Mouse (Mus musculus) kidney, postnatal 36 days (tissue): ENCODE results near the gene Med27.

Experiments
- DNase-seq, 2 experiments: peaks; one replicate each; pipeline ENCODE4 v3.0.0; 2021 to 2022; ENCODE audit warnings: mixed read lengths in 2 of 2

Gene Med27

DNA sequence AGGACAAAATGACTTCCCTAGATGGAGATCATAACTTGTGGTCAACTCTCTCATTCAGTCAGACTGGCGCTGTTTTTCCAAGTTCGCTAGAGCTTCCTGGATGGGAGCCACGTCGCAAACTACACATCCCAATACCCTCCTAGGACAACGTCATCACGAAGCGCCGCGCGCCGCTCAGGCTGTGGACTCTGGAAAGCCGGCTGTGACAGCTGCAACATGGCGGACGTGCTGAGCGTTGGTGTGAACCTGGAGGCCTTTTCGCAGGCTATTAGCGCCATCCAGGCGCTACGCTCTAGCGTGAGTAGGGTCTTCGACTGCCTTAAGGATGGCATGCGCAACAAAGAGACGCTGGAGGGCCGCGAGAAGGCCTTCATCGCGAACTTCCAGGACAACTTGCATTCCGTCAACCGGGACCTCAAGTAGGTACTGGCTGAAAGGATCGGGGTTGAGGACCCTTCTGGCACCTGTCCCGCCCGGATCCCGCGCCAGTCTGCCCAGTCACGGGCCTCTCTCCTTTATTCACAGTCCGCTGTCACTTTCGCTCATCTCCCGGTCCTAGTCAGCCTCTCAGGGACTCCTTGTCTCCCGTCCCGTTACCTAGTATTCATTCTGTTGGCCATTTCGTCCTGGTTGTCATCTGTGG is at the start of gene Med27:
Med27 (plus strand) TSS at position 191 of the 643 bp plus-strand sequence.
- DNase-seq = peak; percentile 97 to 99

GRCm38 (mm10) chr2:29309966-29310365 is 36.7 kb upstream of the Med27 start:
- peak; percentile 7 to 67 for DNase-seq

DNA sequence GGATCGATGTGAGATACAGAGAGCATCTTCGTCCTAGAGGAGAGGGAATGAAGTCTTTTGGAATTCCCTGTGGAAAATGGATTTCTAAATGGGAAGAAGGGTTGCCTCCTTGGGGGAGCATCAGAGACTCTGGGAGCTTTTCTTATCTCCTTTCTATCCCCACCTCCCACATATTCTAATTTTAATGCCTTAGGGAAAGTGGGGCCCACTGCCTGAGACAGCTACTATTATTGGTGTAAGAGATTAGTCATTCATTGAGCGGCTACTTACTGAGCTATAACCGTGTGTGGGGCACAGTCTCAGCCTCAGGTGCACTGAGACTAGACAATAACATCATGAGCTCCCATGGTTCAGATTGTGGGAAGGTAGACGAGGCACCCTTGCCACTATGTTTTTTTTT is 34.6 kb upstream of the Med27 start:
- DNase-seq = no peak

- no peak for DNase-seq
Observed at GRCm38 (mm10) chr2:29317906-29318470, 28.6 kb upstream of the Med27 start.

GRCm38 (mm10) chr2:29318596-29318995 is 28.0 kb upstream of the Med27 start:
- DNase-seq = no peak

GRCm38 (mm10) chr2:29320229-29320751 is 26.3 kb upstream of the Med27 start:
- DNase-seq = no peak

GRCm38 (mm10) chr2:29320780-29321179 is 25.8 kb upstream of the Med27 start:
- no peak for DNase-seq

GRCm38 (mm10) chr2:29324456-29324855 is 22.2 kb upstream of the Med27 start:
- DNase-seq = no peak

GRCm38 (mm10) chr2:29330471-29330870 is 16.1 kb upstream of the Med27 start:
- DNase-seq = no peak

DNA sequence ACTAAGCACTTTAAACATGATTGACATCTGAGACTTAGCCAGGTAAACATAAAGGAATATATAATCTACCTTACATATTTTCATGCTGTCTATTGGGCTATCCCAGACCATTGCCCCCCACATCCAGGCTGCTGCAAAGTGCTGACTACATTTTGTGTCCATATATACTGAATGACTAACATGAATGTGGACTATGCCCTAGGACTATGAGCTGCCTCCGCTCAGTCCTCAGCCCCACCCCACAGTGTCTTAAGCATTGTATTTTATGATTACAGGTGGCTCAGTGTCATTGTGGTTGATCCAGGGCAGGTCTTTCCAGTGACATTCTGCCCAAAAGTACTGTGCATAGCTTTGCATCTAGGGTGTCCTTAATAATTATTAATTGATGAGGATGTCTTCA is 8.2 kb upstream of the Med27 start:
- no peak for DNase-seq

- peak in 1 of 2 experiments; percentile 26 for DNase-seq
Observed at GRCm38 (mm10) chr2:29358696-29359375, 12.2 kb downstream of the Med27 start.

DNA sequence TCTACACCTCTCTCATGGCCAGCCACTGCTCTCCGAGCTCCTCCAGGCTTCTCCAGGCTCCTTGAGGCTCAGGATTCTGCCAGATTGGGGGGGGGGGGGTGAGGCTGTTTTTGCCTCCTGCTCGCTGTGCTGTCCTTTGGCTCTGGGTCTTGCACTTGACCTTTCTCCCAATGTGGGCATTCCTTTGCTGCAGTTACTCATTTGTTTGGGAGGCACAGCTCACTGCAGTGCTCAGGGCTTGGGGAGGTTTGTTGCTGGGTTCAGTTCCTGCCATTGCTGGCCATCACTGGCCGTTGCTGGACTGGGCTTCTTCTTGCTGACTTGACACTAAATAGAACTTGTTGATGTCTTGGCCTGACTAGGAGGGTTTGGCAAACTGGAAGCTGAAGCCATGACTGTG is 14.3 kb downstream of the Med27 start:
- peak; percentile 6 to 19 for DNase-seq

- no peak for DNase-seq
Observed at GRCm38 (mm10) chr2:29365000-29365695, 18.5 kb downstream of the Med27 start.

GRCm38 (mm10) chr2:29368730-29369129 is 22.1 kb downstream of the Med27 start:
- DNase-seq = no peak

GRCm38 (mm10) chr2:29372176-29372575 is 25.6 kb downstream of the Med27 start:
- peak; percentile 2 to 11 for DNase-seq

GRCm38 (mm10) chr2:29381683-29382082 is 35.1 kb downstream of the Med27 start:
- no peak for DNase-seq

GRCm38 (mm10) chr2:29382583-29382982 is 36.0 kb downstream of the Med27 start:
- DNase-seq = no peak

GRCm38 (mm10) chr2:29383133-29383532 is 36.5 kb downstream of the Med27 start:
- DNase-seq = no peak

DNA sequence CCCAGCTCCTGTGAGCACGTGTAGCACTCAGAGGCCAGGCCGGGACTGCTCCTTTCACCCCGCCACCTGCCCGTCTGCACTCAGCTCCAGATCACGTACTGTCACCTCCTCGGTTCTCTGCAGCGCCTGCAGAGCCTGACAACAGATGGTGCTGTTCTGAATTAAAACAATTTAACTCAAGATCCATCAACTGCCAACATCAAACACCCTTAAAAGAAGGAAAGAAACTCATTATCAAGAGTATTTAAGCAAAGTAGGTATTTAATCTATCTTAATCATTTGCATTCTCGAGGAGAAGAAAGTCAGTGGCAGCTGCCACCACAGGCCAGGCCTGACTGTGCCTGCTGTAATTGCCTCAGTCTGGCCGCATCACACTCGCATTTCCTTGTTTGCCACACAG is 38.8 kb downstream of the Med27 start:
- no peak for DNase-seq

GRCm38 (mm10) chr2:29387268-29387667 is 40.6 kb downstream of the Med27 start:
- no peak for DNase-seq

DNA sequence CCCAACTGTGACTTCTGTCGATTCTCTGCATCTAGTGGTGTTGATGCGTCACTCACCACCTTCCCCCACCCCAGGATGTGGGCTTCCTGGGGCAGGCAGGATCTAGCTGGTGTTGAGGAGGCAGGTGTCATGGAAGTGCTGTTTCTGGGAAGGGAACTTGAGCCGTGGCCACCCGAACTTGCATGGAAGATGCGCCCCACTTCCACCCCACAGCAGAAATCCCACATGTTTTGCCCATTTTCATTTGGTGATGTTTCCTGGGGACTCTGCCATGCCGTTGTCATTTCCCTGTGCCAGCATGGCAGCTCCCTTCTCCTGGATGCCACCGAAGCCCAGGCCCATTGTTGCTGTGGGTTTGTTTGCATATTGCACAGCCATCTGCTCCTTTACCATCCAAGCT is 42.3 kb downstream of the Med27 start:
- no peak for DNase-seq

DNA sequence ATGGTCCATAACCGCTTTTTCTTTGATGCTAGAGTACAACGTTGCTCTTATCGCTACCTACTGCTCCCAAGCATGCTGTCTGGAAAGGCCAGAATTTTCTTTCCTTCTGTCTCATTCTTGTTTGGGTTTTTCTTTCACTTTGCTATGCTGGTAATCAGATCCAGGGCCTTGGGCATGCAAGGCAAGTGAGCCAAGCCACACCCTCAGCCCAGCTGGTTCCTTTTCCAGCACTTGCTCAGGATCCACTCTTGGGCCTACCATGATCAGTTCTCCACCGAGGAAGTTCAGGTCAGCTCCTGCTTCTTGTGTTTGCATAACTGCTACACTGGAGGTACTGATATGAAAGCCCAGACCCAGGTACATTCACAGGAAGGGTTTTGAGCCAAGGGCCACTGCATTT is 44.5 kb downstream of the Med27 start:
- no peak for DNase-seq

- DNase-seq = no peak
Observed at GRCm38 (mm10) chr2:29391996-29392395, 45.4 kb downstream of the Med27 start.
